Mouse (Mus musculus) liver, postnatal 0 days (tissue): ENCODE results near the gene Ccdc130.

ENCODE experiments used
- CTCF ChIP-seq: sonication (generic); IDR thresholded peaks from 2 replicates; pipeline ENCODE4 v1.5.1; 2016; ENCODE audit warnings: antibody characterized with exemption, low read depth
- EP300 ChIP-seq: IDR thresholded peaks from 2 replicates; pipeline ENCODE4 v1.6.1; 2016; ENCODE audit warnings: antibody characterized with exemption, low read depth, mild to moderate bottlenecking

- TF ChIP-seq CTCF: no peak
- no peak for TF ChIP-seq EP300
These were observed 14.5 kb upstream of the Ccdc130 start for GRCm38 (mm10) chr8:84284608-84285063.
